Mouse (Mus musculus) left cerebral cortex, postnatal 25 days (tissue): Measurements from ENCODE around the gene Cct8l1. TPM values are rescaled to one million over a fixed set of nuclear protein-coding genes. Genes with fewer than 3 reads are reported as not detected.

ENCODE experiments used
- DNase-seq, 2 experiments: peaks; one replicate each; pipeline ENCODE4 v3.0.0; 2022; ENCODE audit warnings: low spot score in 2 of 2, mixed read lengths in 1 of 2
- intact Hi-C: fragments of 180-260 bp; cut with DNase I; formaldehyde crosslinking; loops from one replicate; pipeline ENCODE4 v1.15.1; 2025
- total RNA-seq, 2 experiments: library from RNA; stranded (reverse); gene quantifications; 2 replicates each; pipeline ENCODE4 v1.2.3; 2021

The Cct8l1 gene
- total RNA-seq: under 1 TPM in 1 of 2 experiments, not detected in 1; 0.18 TPM

- DNase-seq: no peak
- intact Hi-C loops: no loop called here
These were observed at the start of gene Cct8l1 for GRCm38 (mm10) chr5:25515767-25516166. Gene Cct8l1 (plus strand): TSS chr5:25516067.

GRCm38 (mm10) chr5:25472070-25472469, 43.8 kb upstream of the Cct8l1 start:
- DNase-seq: peak in 1 of 2 experiments; percentile 19
- intact Hi-C loops: no loop called here

- intact Hi-C loops: no loop called here
- DNase-seq: no peak
These were observed 40.1 kb upstream of the Cct8l1 start for GRCm38 (mm10) chr5:25475789-25476188.

GRCm38 (mm10) chr5:25478863-25479262, 37.0 kb upstream of the Cct8l1 start:
- intact Hi-C loops: no loop called here

GRCm38 (mm10) chr5:25496652-25497051, 19.2 kb upstream of the Cct8l1 start:
- intact Hi-C loops: loop anchor here (5.0 to 10.0 kb wide), 4 partner anchors 59 to 338 kb away; partner anchors contain the start of gene Xrcc2
- no peak for DNase-seq

More at GRCm38 (mm10) chr5:25478863-25479262, 37.0 kb upstream of the Cct8l1 start:
- DNase-seq: no peak

- peak; percentile 7 to 12 for DNase-seq
- intact Hi-C loops: loop anchor here (5.0 to 10.0 kb wide), 4 partner anchors 60 to 337 kb away; partner anchors contain the start of gene Xrcc2
These were observed 18.5 kb upstream of the Cct8l1 start for GRCm38 (mm10) chr5:25497369-25497719.

- DNase-seq: peak; percentile 40 to 49
- intact Hi-C loops: loop anchor here (2.0 to 10.0 kb wide), 5 partner anchors 61 to 337 kb away; partner anchors contain the start of gene Xrcc2
These were observed 18.0 kb upstream of the Cct8l1 start for GRCm38 (mm10) chr5:25497720-25498345.

- intact Hi-C loops: loop anchor here (2.0 to 10.0 kb wide), 5 partner anchors 61 to 336 kb away; partner anchors contain the start of gene Xrcc2
- DNase-seq: peak; percentile 76 to 79
These were observed 17.5 kb upstream of the Cct8l1 start, which contains the start of gene Kmt2c for GRCm38 (mm10) chr5:25498346-25498820. Gene Kmt2c (minus strand): TSS chr5:25498783.

- DNase-seq: peak; percentile 77 to 78
- intact Hi-C loops: loop anchor here (1.0 to 10.0 kb wide), 6 partner anchors 30 to 336 kb away; partner anchors contain the start of gene Xrcc2
These were observed 16.9 kb upstream of the Cct8l1 start for GRCm38 (mm10) chr5:25498821-25499422.

GRCm38 (mm10) chr5:25499423-25500398, 16.2 kb upstream of the Cct8l1 start:
- intact Hi-C loops: loop anchor here (1.0 to 10.0 kb wide), 6 partner anchors 30 to 335 kb away; partner anchors contain the start of gene Xrcc2

GRCm38 (mm10) chr5:25500686-25501085, 15.2 kb upstream of the Cct8l1 start:
- intact Hi-C loops: no loop called here
- DNase-seq: no peak

More at GRCm38 (mm10) chr5:25499423-25500398, 16.2 kb upstream of the Cct8l1 start:
- DNase-seq: peak; percentile 98 to 99

GRCm38 (mm10) chr5:25506041-25506440, 9.8 kb upstream of the Cct8l1 start:
- intact Hi-C loops: no loop called here

GRCm38 (mm10) chr5:25516301-25516895, 531 bp downstream of the Cct8l1 start:
- DNase-seq: no peak
- intact Hi-C loops: no loop called here

More at GRCm38 (mm10) chr5:25506041-25506440, 9.8 kb upstream of the Cct8l1 start:
- DNase-seq: no peak

GRCm38 (mm10) chr5:25517550-25517949, 1.7 kb downstream of the Cct8l1 start:
- DNase-seq: no peak
- intact Hi-C loops: no loop called here

GRCm38 (mm10) chr5:25519820-25520219, 4.0 kb downstream of the Cct8l1 start:
- intact Hi-C loops: no loop called here
- DNase-seq: no peak

GRCm38 (mm10) chr5:25521461-25521860, 5.6 kb downstream of the Cct8l1 start:
- no peak for DNase-seq
- intact Hi-C loops: no loop called here

- no peak for DNase-seq
- intact Hi-C loops: no loop called here
These were observed 10.2 kb downstream of the Cct8l1 start for GRCm38 (mm10) chr5:25526116-25526515.

- no peak for DNase-seq
- intact Hi-C loops: no loop called here
These were observed 11.1 kb downstream of the Cct8l1 start for GRCm38 (mm10) chr5:25526926-25527325.

GRCm38 (mm10) chr5:25527971-25528370, 12.1 kb downstream of the Cct8l1 start:
- intact Hi-C loops: loop anchor here (2.0 kb wide), 1 partner anchor 83 kb away; no protein-coding TSS in a partner anchor

More at GRCm38 (mm10) chr5:25527971-25528370, 12.1 kb downstream of the Cct8l1 start:
- DNase-seq: no peak
